8 mouse cellular contexts compared by ENCODE assay signal in genomic region chr10:127058708-127059107, GRCm38 (mm10). TPM values are rescaled to one million over a fixed set of nuclear protein-coding genes. Genes with fewer than 3 reads are reported as not detected.
DNase-seq lines count a peak whose midpoint lies in the region; ATAC-seq and TF ChIP-seq lines count a peak whose summit lies in the region.
"Had no signal": no experiment of that assay in that cellular context is flagged by ENCODE, and none has a peak within 500 bp of the region (broad histone marks: within the 10 kb centered on the region; RNA-seq: fewer than 3 reads in every experiment).

No protein-coding gene starts in this region.

- no peak for TF ChIP-seq CTCF in lung, embryonic 14.5 days (IDR thresholded peaks at IDR 0.05; ENCODE audit: low read depth)
- no peak for TF ChIP-seq CTCF in small intestine, adult 2 months (IDR thresholded peaks at IDR 0.05; ENCODE audit: extremely low read depth, insufficient read length, insufficient replicate concordance, low read depth, low read length)

- 0 out of 2 replicates have a peak, but pooled peaks cover 16% of the 10 kb centered on the region for H3K36me3 ChIP-seq in lung, embryonic 14.5 days (ENCODE audit: insufficient read depth)
- H3K36me3 ChIP-seq in forebrain, embryonic 12.5 days (replicated peaks), result peaks cover 39% of the 10 kb centered on the region
- peaks cover 18% of the 10 kb centered on the region for H3K36me3 ChIP-seq in limb, embryonic 10.5 days
- H3K36me3 ChIP-seq in small intestine, adult 2 months (ENCODE audit: control insufficient read depth, insufficient read depth, low read length), result peaks cover 6% of the 10 kb centered on the region; the same call in 1 of the 2 replicates

- peaks cover 30% of the 10 kb centered on the region for H3K27me3 ChIP-seq in lung, embryonic 14.5 days (ENCODE audit: insufficient read depth, low read length)
- no peaks in the 10 kb centered on the region; the same call in 1 of the 2 replicates for H3K27me3 ChIP-seq in forebrain, embryonic 12.5 days
- H3K27me3 ChIP-seq in limb, embryonic 10.5 days (ENCODE audit: low read depth, poor library complexity, severe bottlenecking), result peaks cover 68% of the 10 kb centered on the region
- peaks cover 9% of the 10 kb centered on the region for H3K27me3 ChIP-seq in small intestine, adult 2 months (ENCODE audit: control insufficient read depth, insufficient read depth, low read length)

- no peaks in the 10 kb centered on the region for H3K9me3 ChIP-seq in lung, embryonic 14.5 days (ENCODE audit: low read depth, low read length)
- H3K9me3 ChIP-seq in forebrain, embryonic 12.5 days, result no peaks in the 10 kb centered on the region
- no peaks in the 10 kb centered on the region for H3K9me3 ChIP-seq in limb, embryonic 10.5 days (replicated peaks)

- no peak for TF ChIP-seq POLR2A in small intestine, adult 2 months (IDR thresholded peaks at IDR 0.05; ENCODE audit: low read depth, low read length)

- DNase-seq in lung, embryonic 14.5 days, result no peak
- no peak for DNase-seq in lung, postnatal 25 days (ENCODE audit: low spot score)
- DNase-seq in limb, embryonic 10.5 days (ENCODE audit: low spot score), result no peak
- DNase-seq in adipocyte (ENCODE audit: low spot score), result no peak
- DNase-seq in cerebellum, adult 9-11 months, result no peak
- DNase-seq: gastrocnemius, postnatal 25 days had no signal

- H3K9ac ChIP-seq in lung, embryonic 14.5 days, result peak overlapping the region; percentile 72; the same call in 1 of the 2 replicates
- peak overlapping the region; percentile 98 for H3K9ac ChIP-seq in forebrain, embryonic 12.5 days

- 0 out of 2 replicates have a peak, but pooled peaks cover 8% of the 10 kb centered on the region for H3K4me1 ChIP-seq in lung, embryonic 14.5 days (ENCODE audit: insufficient read depth)
- H3K4me1 ChIP-seq in forebrain, embryonic 12.5 days, result peaks cover 45% of the 10 kb centered on the region
- peaks cover 35% of the 10 kb centered on the region for H3K4me1 ChIP-seq in limb, embryonic 10.5 days
- peaks cover 7% of the 10 kb centered on the region for H3K4me1 ChIP-seq in small intestine, adult 2 months (ENCODE audit: control insufficient read depth, insufficient read depth, insufficient read length, low read length)

- ATAC-seq in lung, embryonic 14.5 days (ENCODE audit: insufficient read depth), result no peak
- ATAC-seq in forebrain, embryonic 12.5 days (ENCODE audit: low FRiP score), result no peak

- H3K4me3 ChIP-seq in lung, embryonic 14.5 days (ENCODE audit: low read depth, low read length), result peak overlapping the region; percentile 70
- H3K4me3 ChIP-seq in forebrain, embryonic 12.5 days (replicated peaks), result peak overlapping the region; percentile 99
- H3K4me3 ChIP-seq in limb, embryonic 10.5 days, result peak overlapping the region; percentile 80
- peak overlapping the region; percentile 75; the same call in 1 of the 2 replicates for H3K4me3 ChIP-seq in small intestine, adult 2 months (ENCODE audit: low read depth, low read length)

- H3K4me2 ChIP-seq in lung, embryonic 14.5 days, result peak overlapping the region; percentile 95
- peak overlapping the region; percentile 96 for H3K4me2 ChIP-seq in forebrain, embryonic 12.5 days

- WGBS in lung, embryonic 14.5 days, result 10% methylated on average over 8 of the region's 8 CpGs
- WGBS in forebrain, embryonic 12.5 days, result 5% methylated on average over 8 of the region's 8 CpGs
- WGBS in limb, embryonic 10.5 days, result 16% methylated on average over 8 of the region's 8 CpGs
- whole genome bisulfite sequencing in small intestine, adult 2 months, result 1% methylated on average over 8 of the region's 8 CpGs

- H3K27ac ChIP-seq in lung, embryonic 14.5 days (ENCODE audit: low read depth), result no peak overlapping the region
- peak overlapping the region; percentile 27; the same call in 1 of the 2 replicates for H3K27ac ChIP-seq in forebrain, embryonic 12.5 days
- H3K27ac ChIP-seq in limb, embryonic 10.5 days, result no peak overlapping the region
- no peak overlapping the region for H3K27ac ChIP-seq in small intestine, adult 2 months (ENCODE audit: insufficient read depth, low read depth, low read length)

RNA-seq across cellular contexts. Expression of gene March9, which starts 1.3 kb away (rescaled TPM):
- 0.99 and 1.5 TPM in 2 replicates for polyA plus RNA-seq in lung, embryonic 14.5 days (2014; fragmentation: Nextera tagmentation; extraction: Ambion mirVana)
- polyA plus RNA-seq in forebrain, embryonic 12.5 days (2016; fragmentation: Nextera tagmentation; extraction: Ambion mirVana), result 3.9 and 4.2 TPM in 2 replicates
- 0.33 and 0.79 TPM in 2 replicates for polyA plus RNA-seq in limb, embryonic 10.5 days (2016; fragmentation: Nextera tagmentation; extraction: Ambion mirVana)
- polyA plus RNA-seq in small intestine, adult 2 months (2012; rRNA removed), result 1.9 and 6.9 TPM in 2 replicates

RNA-seq across cellular contexts. Expression of gene Cdk4, which starts 4.6 kb away (rescaled TPM):
- polyA plus RNA-seq in lung, embryonic 14.5 days (2014; fragmentation: Nextera tagmentation; extraction: Ambion mirVana), result 2,143 and 2,245 TPM in 2 replicates
- 2,431 and 2,450 TPM in 2 replicates for polyA plus RNA-seq in forebrain, embryonic 12.5 days (2016; fragmentation: Nextera tagmentation; extraction: Ambion mirVana)
- polyA plus RNA-seq in limb, embryonic 10.5 days (2016; fragmentation: Nextera tagmentation; extraction: Ambion mirVana), result 3,142 and 3,162 TPM in 2 replicates
- 57.6 and 108 TPM in 2 replicates for polyA plus RNA-seq in small intestine, adult 2 months (2012; rRNA removed)

RNA-seq across cellular contexts. Expression of gene Cyp27b1, which starts 10.7 kb away (rescaled TPM):
- 0.09 TPM in 1 of 2 replicates, not detected in the other for polyA plus RNA-seq in lung, embryonic 14.5 days (2014; fragmentation: Nextera tagmentation; extraction: Ambion mirVana)
- 0.10 and 0.28 TPM in 2 replicates for polyA plus RNA-seq in forebrain, embryonic 12.5 days (2016; fragmentation: Nextera tagmentation; extraction: Ambion mirVana)
- 0.11 and 0.24 TPM in 2 replicates for polyA plus RNA-seq in limb, embryonic 10.5 days (2016; fragmentation: Nextera tagmentation; extraction: Ambion mirVana)
- 0.22 and 0.29 TPM in 2 replicates for polyA plus RNA-seq in small intestine, adult 2 months (2012; rRNA removed)

RNA-seq across cellular contexts. Expression of gene Tspan31, which starts 11.4 kb away (rescaled TPM):
- 120 and 130 TPM in 2 replicates for polyA plus RNA-seq in lung, embryonic 14.5 days (2014; fragmentation: Nextera tagmentation; extraction: Ambion mirVana)
- polyA plus RNA-seq in forebrain, embryonic 12.5 days (2016; fragmentation: Nextera tagmentation; extraction: Ambion mirVana), result 139 and 158 TPM in 2 replicates
- 169 and 181 TPM in 2 replicates for polyA plus RNA-seq in limb, embryonic 10.5 days (2016; fragmentation: Nextera tagmentation; extraction: Ambion mirVana)
- polyA plus RNA-seq in small intestine, adult 2 months (2012; rRNA removed), result 36.1 and 48.9 TPM in 2 replicates

RNA-seq across cellular contexts. Expression of gene Agap2, which starts 16.4 kb away (rescaled TPM):
- 0.07 and 0.11 TPM in 2 replicates for polyA plus RNA-seq in lung, embryonic 14.5 days (2014; fragmentation: Nextera tagmentation; extraction: Ambion mirVana)
- polyA plus RNA-seq in forebrain, embryonic 12.5 days (2016; fragmentation: Nextera tagmentation; extraction: Ambion mirVana), result 0.73 and 1.1 TPM in 2 replicates
- polyA plus RNA-seq in limb, embryonic 10.5 days (2016; fragmentation: Nextera tagmentation; extraction: Ambion mirVana), result 0.03 TPM in 1 of 2 replicates, not detected in the other
- polyA plus RNA-seq in small intestine, adult 2 months (2012; rRNA removed), result 6.1 and 15.6 TPM in 2 replicates

Comparison
In these comparisons a context has a peak if more than half of its experiments do, and no peak if none do; other contexts are left out.
1. RNA of gene Cdk4, which starts 4.6 kb away (polyA plus RNA-seq): 3,142 to 3,162 TPM in limb, embryonic 10.5 days, 2,431 to 2,450 TPM in forebrain, embryonic 12.5 days and 2,143 to 2,245 TPM in lung, embryonic 14.5 days; 57.6 to 108 TPM in small intestine, adult 2 months; every median in the first group is over 10 times any median in the second.
2. Peak in every context shown above with its lines, with median percentiles within 50 percentile points of each other: H3K4me3 ChIP-seq.